Mouse (Mus musculus): ENCODE data around the gene Fxyd4. TPM values are rescaled to one million over a fixed set of nuclear protein-coding genes. Genes with fewer than 3 reads are reported as not detected.

Fxyd4 gene
- polyA plus RNA-seq, 2 experiments = not detected

GRCm38 (mm10) chr6:117928746-117929145 is 8.7 kb downstream of the Fxyd4 start:
- H3K4me2 ChIP-seq (ENCODE audit: low read depth) = no peak overlapping the region
- no peak overlapping the region for H3K27ac ChIP-seq
- WGBS (ENCODE audit: insufficient replicate concordance) = 77% methylated on average over 5 of the region's 5 CpGs
- no peaks in the 10 kb centered on the region for H3K4me1 ChIP-seq (replicated peaks; ENCODE audit: control insufficient read depth in 2 of 2, insufficient read depth in 2 of 2, low read length in 1 of 2)
- no peak for DNase-seq (ENCODE audit: low read depth in 3 of 3, low spot score in 3 of 3)
- H3K4me3 ChIP-seq (ENCODE audit: insufficient read depth in 1 of 2, low read depth in 2 of 2, low read length in 2 of 2) = no peak overlapping the region
- no peak for ATAC-seq (ENCODE audit: insufficient read depth)
- no peaks in the 10 kb centered on the region for H3K27me3 ChIP-seq (ENCODE audit: control insufficient read depth, insufficient read depth, low read length)
- H3K9me3 ChIP-seq (ENCODE audit: control insufficient read depth, low read length) = no peaks in the 10 kb centered on the region
- no peak overlapping the region for H3K9ac ChIP-seq (replicated peaks)
- peaks cover 40% of the 10 kb centered on the region for H3K36me3 ChIP-seq (replicated peaks; ENCODE audit: control insufficient read depth, insufficient read depth, low read depth)
- no peak for TF ChIP-seq CTCF (IDR thresholded peaks at IDR 0.05; ENCODE audit: low read depth)
- TF ChIP-seq EP300 (IDR thresholded peaks at IDR 0.05; ENCODE audit: low read depth) = no peak

- WGBS (ENCODE audit: insufficient replicate concordance) = 74% methylated on average over 7 of the region's 7 CpGs
- no peak overlapping the region for H3K9ac ChIP-seq (replicated peaks)
- no peaks in the 10 kb centered on the region for H3K4me1 ChIP-seq (replicated peaks; ENCODE audit: control insufficient read depth in 2 of 2, insufficient read depth in 2 of 2, low read length in 1 of 2)
- no peak overlapping the region for H3K4me2 ChIP-seq (ENCODE audit: low read depth)
- H3K36me3 ChIP-seq (replicated peaks; ENCODE audit: control insufficient read depth, insufficient read depth, low read depth) = peaks cover 45% of the 10 kb centered on the region
- TF ChIP-seq EP300 (IDR thresholded peaks at IDR 0.05; ENCODE audit: low read depth) (no peak), CTCF (IDR thresholded peaks at IDR 0.05; ENCODE audit: low read depth) (no peak)
- DNase-seq (ENCODE audit: low read depth in 3 of 3, low spot score in 3 of 3) (no peak), ATAC-seq (ENCODE audit: insufficient read depth) (no peak)
- no peaks in the 10 kb centered on the region for H3K27me3 ChIP-seq (ENCODE audit: control insufficient read depth, insufficient read depth, low read length)
- H3K9me3 ChIP-seq (ENCODE audit: control insufficient read depth, low read length) = no peaks in the 10 kb centered on the region
- H3K4me3 ChIP-seq (ENCODE audit: insufficient read depth in 1 of 2, low read depth in 2 of 2, low read length in 2 of 2) = no peak overlapping the region
- no peak overlapping the region for H3K27ac ChIP-seq
These were observed 9.5 kb downstream of the Fxyd4 start for GRCm38 (mm10) chr6:117927955-117928354.

- Histone ChIP-seq H3K9ac (replicated peaks) (no peak overlapping the region), H3K4me1 (replicated peaks; ENCODE audit: control insufficient read depth in 2 of 2, insufficient read depth in 2 of 2, low read length in 1 of 2) (no peaks in the 10 kb centered on the region), H3K27me3 (ENCODE audit: control insufficient read depth, insufficient read depth, low read length) (no peaks in the 10 kb centered on the region), H3K4me3 (ENCODE audit: insufficient read depth in 1 of 2, low read depth in 2 of 2, low read length in 2 of 2) (no peak overlapping the region), H3K4me2 (ENCODE audit: low read depth) (no peak overlapping the region), H3K27ac (no peak overlapping the region), H3K9me3 (ENCODE audit: control insufficient read depth, low read length) (no peaks in the 10 kb centered on the region), H3K36me3 (replicated peaks; ENCODE audit: control insufficient read depth, insufficient read depth, low read depth) (peaks cover 54% of the 10 kb centered on the region)
- TF ChIP-seq CTCF (IDR thresholded peaks at IDR 0.05; ENCODE audit: low read depth) (no peak), EP300 (IDR thresholded peaks at IDR 0.05; ENCODE audit: low read depth) (no peak)
- ATAC-seq (ENCODE audit: insufficient read depth) = peak; percentile 17; the same call in 1 of the 2 replicates
- 53% methylated on average over 4 of the region's 4 CpGs for WGBS (ENCODE audit: insufficient replicate concordance)
- DNase-seq (ENCODE audit: low read depth in 3 of 3, low spot score in 3 of 3) = no peak
These were observed 10.5 kb downstream of the Fxyd4 start for GRCm38 (mm10) chr6:117926871-117927491.

- Histone ChIP-seq H3K4me1 (replicated peaks; ENCODE audit: control insufficient read depth in 2 of 2, insufficient read depth in 2 of 2, low read length in 1 of 2) (peaks cover 17 to 21% of the 10 kb centered on the region in 2 experiments), H3K4me3 (ENCODE audit: insufficient read depth in 1 of 2, low read depth in 2 of 2, low read length in 2 of 2) (no peak overlapping the region), H3K27me3 (ENCODE audit: control insufficient read depth, insufficient read depth, low read length) (no peaks in the 10 kb centered on the region), H3K4me2 (ENCODE audit: low read depth) (no peak overlapping the region), H3K9me3 (ENCODE audit: control insufficient read depth, low read length) (no peaks in the 10 kb centered on the region), H3K36me3 (replicated peaks; ENCODE audit: control insufficient read depth, insufficient read depth, low read depth) (peaks cover 71% of the 10 kb centered on the region), H3K9ac (replicated peaks) (no peak overlapping the region), H3K27ac (no peak overlapping the region)
- DNase-seq (ENCODE audit: low read depth in 3 of 3, low spot score in 3 of 3) = no peak
- 75% methylated on average over 3 of the region's 3 CpGs for WGBS (ENCODE audit: insufficient replicate concordance)
- ATAC-seq (ENCODE audit: insufficient read depth) = no peak
- TF ChIP-seq EP300 (IDR thresholded peaks at IDR 0.05; ENCODE audit: low read depth) = no peak
- no peak for TF ChIP-seq CTCF (IDR thresholded peaks at IDR 0.05; ENCODE audit: low read depth)
These were observed 15.5 kb downstream of the Fxyd4 start for GRCm38 (mm10) chr6:117922041-117922440.

GRCm38 (mm10) chr6:117920659-117921640 is 16.5 kb downstream of the Fxyd4 start:
- TF ChIP-seq CTCF (IDR thresholded peaks at IDR 0.05; ENCODE audit: low read depth) (peak; percentile 88), EP300 (IDR thresholded peaks at IDR 0.05; ENCODE audit: low read depth) (no peak)
- H3K9ac ChIP-seq (replicated peaks) = peak overlapping the region; percentile 51
- peak overlapping the region; percentile 88 for H3K4me2 ChIP-seq (ENCODE audit: low read depth)
- peaks cover 60% of the 10 kb centered on the region for H3K36me3 ChIP-seq (replicated peaks; ENCODE audit: control insufficient read depth, insufficient read depth, low read depth)
- no peaks in the 10 kb centered on the region for H3K9me3 ChIP-seq (ENCODE audit: control insufficient read depth, low read length)
- 43% methylated on average over 3 of the region's 3 CpGs for WGBS (ENCODE audit: insufficient replicate concordance)
- H3K4me3 ChIP-seq (ENCODE audit: insufficient read depth in 1 of 2, low read depth in 2 of 2, low read length in 2 of 2) = peak overlapping the region in 1 of 2 experiments; percentile 93; a peak in 1 of 4 replicates
- H3K27me3 ChIP-seq (ENCODE audit: control insufficient read depth, insufficient read depth, low read length) = no peaks in the 10 kb centered on the region
- H3K4me1 ChIP-seq (replicated peaks; ENCODE audit: control insufficient read depth in 2 of 2, insufficient read depth in 2 of 2, low read length in 1 of 2) = peaks cover 17 to 25% of the 10 kb centered on the region in 2 experiments
- DNase-seq (ENCODE audit: low read depth in 3 of 3, low spot score in 3 of 3) (peak in 2 of 3 experiments; percentile 61 to 74), ATAC-seq (ENCODE audit: insufficient read depth) (no peak)
- H3K27ac ChIP-seq = peak overlapping the region; percentile 60

Measured in liver, embryonic 14.5 days (tissue).